Mouse (Mus musculus): ENCODE results near the gene Unc119b.

DNA sequence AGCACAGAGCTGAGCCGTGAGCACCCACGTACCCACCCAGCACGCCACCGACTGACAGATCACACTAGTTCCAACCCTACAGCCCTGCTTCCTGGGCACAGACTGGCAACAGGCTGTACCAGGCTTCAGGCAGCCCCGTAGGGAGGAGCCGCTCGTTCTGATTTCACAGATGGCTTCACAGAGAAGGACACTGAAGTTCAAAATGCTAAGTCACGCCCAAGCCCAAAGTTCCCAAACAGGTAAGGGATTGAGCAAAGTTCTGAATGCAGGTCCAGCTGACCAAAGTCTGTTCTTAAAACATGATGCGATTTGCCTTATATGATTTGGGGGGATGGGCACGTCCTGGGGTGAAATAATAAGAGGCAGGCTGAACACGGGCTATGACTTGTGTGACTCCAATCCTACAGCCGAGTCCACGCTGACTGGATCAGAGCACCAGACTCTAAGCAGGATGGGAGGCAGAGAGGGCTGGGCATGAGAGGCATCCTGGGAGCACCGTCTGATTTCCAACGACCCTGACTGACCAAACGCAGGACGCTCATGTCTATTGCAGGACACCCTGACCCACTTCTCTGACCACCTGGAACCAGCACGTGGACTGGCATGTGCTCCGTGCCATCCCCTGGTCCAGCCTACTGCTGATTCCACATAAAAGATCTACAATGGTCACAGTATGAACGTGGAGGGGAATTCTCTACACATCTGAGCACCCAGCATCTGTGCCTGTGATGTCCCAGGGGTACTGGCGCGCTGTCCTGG is 7.2 kb downstream of the Unc119b start:
- TF ChIP-seq CTCF (IDR thresholded peaks at IDR 0.05) (no peak), EP300 (IDR thresholded peaks at IDR 0.05) (no peak)
